Mouse (Mus musculus) cerebellum, adult (tissue): ENCODE results near the gene Psmd5.
"Not testable (repeated sequence)": the region's sequence is repeated elsewhere in the genome, so short reads cannot be mapped to it uniquely, and the experiment has no call there.

Experiments
- ATAC-seq: cut with Nextera tagmentation; 2 replicates; pipeline ENCODE4 v1.9.2; 2017; ENCODE audit warnings: mild to moderate bottlenecking, moderate library complexity, mixed read lengths; ENCODE audit not compliant: insufficient number of reproducible peaks, low FRiP score, low TSS enrichment

Psmd5 gene

GRCm38 (mm10) chr2:34896821-34897460 lies 22.2 kb upstream of the Psmd5 start:
- peak; percentile 67 for ATAC-seq

DNA sequence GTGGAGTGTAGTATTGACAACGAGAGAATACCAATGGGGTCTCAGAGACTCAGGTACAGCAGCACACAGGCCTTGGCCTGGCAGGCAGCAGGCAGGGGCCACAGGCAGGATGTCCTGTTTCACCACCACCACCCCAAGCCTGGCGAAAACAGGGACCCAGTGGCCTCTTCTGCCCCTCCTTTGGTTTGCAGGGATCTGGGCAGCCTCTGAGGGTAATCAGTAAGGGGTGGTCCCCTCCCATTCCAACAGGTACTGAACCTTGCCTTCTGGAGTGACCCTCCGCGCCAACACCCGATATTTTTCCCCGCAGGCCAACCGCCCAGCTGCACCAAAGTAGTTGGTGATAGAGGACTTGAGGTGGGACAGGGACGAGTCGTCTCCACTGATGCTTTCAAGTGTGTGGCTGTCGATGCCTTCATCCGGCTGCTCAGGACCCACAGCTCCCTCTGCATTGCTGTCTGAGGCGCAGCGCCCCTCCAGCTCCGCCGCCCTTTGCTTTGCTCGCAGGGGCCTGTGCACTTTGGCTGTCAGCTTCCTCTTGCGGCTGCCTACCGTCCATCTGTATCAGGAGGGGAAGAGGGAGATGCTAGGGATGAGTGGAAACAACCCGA lies 20.8 kb upstream of the Psmd5 start:
- ATAC-seq, result no peak

GRCm38 (mm10) chr2:34893950-34894349 lies 19.2 kb upstream of the Psmd5 start:
- no peak for ATAC-seq

DNA sequence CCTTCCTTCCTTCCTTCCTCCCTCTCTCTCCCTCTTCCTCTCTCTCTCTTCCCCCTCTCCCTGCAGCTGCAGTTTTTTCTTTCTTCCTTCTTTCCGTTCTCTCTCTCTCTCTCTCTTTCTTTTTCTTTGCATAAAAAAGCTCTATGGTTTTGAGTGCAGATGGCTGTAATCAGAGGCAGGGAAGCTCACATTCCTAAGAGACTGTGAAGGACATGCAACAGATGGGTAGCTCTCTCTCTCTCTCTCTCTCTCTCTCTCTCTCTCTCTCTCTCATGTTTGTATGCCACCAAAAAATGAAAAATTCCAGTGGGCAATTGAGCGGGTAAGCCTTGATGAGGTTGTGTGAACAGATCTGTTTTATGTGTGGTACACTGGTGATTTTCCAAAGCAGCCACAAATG lies 9.4 kb upstream of the Psmd5 start:
- no peak for ATAC-seq

- no peak for ATAC-seq
Observed at GRCm38 (mm10) chr2:34883190-34883589, 8.4 kb upstream of the Psmd5 start.

DNA sequence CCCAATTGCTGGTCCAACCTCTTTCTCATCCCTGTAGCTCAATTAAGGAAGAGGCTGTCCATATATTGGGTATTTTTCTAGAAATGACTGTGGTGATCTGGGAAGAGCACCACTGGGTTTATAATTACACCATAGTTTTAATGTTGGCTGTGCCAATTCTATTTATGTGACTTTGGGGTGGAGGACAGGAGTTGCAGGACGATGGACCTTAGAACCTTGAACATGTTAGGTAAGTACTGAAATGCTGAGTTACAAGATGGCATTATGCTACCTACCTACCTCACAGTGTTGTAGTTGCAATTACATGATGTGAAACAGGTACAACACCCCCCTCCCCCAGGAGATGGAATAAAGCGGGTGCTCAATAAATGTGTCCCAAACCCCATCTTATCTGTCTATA lies 8.0 kb upstream of the Psmd5 start:
- no peak for ATAC-seq

DNA sequence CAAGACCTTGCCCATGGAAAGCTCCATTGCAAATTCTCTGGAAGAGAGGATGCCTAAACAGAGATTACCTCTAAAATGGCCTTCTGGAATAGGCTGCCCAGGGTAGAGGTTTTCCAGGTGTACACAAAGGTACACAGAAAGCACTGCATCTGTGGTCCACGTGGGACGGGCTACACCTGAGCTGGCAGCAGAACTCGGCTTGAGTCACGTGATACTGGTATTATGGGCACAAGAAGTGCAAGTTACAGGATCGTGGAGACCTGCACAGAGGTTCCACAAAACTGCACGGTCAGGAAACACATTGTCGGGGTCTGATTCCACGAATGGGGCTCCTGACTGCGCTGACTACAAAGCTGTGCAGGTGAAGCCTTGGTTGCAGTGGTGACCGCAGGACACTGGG lies 5.3 kb upstream of the Psmd5 start:
- no peak for ATAC-seq

DNA sequence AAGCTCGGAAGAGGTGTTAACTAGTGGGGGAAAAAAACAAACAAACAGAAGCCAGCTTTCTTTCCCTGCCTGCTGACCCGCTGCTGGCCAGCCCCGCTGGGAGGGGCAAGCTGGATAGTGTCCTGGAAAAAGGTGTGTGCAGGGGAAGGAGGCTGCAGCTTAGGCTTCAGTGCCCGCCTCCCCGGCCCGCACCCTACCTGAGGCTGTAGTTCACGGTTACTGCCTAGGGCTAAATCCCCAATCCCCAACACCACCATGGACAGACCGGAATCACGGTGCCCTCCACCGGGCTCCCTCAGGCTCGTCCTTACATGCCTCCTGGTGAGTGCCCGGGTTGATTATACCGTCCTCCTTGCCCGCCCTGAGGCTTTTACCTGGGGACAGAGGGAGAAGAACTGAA lies 497 bp downstream of the Psmd5 start, which contains the start of gene Cutal:
Cutal (plus strand) TSS at position 126 of the 400 bp plus-strand sequence.
- ATAC-seq, result no peak

- ATAC-seq, result peak; percentile 98
Observed at GRCm38 (mm10) chr2:34870520-34871474, 4.0 kb downstream of the Psmd5 start.

DNA sequence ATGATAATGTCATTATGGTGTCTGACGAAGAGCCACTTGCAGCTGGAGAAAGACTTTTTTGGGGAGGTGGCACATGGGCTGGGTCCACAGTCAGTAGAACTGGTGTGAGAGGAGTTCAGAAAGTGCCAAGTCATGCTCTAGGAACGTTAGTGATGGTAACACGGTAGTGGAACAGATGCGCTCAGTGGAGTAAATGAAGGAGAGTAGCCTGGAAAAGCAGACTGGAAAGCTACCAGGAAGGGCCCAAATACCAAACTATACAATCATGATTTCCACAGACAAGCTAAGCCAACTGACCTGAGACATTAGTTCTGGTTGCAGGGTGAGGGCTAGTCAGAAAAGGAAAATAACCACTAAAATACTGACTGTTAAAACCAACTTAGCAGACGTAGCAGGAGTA lies 5.1 kb downstream of the Psmd5 start:
- ATAC-seq, result no peak

DNA sequence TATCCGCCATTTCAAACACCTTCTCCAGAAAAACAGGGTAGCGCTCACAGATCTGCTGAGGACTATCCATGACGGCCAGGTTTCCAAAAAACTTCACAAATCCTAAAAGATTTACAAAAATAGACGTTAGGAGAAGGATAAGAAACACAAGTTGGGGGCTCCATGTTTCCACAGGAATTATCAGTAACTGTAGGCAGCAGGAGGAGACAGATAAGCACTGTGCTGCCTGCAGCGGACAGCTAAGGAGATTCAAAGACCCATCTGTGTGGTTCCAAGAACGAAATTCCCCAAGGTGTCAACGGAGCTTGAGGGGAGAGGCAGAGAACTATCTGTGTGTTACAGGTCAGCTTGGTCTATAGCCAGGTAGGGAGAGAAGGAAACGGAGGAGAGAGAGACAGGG lies 17.0 kb downstream of the Psmd5 start:
- no peak for ATAC-seq

DNA sequence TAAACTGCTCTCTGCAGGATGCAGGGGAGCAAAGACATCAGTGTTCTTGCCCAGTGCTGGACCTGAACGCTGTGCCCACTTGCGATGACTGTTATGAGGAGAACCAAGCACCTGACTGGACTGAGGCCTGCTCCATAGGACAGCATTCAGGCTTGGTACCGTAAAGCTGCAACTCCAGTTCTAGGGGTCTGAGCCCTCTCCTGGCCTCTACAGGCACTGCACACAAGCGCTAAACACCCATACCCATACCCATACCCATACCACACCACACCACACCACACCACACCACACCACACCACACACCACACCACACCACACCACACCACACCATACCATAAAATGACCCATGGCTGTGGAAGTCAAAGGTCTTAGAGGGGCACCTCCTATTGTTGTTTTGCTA lies 19.5 kb downstream of the Psmd5 start:
- no peak for ATAC-seq

DNA sequence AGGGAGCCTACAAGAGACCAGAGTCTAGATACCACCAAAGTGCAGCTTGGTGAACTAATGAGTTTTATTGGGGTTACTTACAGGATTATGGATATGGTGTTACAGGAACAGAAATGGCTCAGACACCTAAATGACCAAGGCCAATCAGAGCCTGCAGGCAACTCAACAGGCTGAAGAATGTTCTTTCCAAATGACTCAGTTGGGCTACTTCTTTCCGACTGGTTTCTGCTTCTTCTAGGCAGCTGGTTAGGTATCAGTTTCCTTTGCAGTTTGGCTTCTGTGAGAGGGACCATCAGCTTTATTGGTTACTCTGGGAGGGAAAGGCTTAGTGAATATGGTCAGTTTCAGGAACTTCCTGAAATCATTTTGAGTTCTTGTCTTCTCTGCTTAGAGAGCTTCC lies 27.1 kb downstream of the Psmd5 start:
- ATAC-seq, result no peak

GRCm38 (mm10) chr2:34843211-34843939 lies 31.4 kb downstream of the Psmd5 start:
- ATAC-seq, result no peak

DNA sequence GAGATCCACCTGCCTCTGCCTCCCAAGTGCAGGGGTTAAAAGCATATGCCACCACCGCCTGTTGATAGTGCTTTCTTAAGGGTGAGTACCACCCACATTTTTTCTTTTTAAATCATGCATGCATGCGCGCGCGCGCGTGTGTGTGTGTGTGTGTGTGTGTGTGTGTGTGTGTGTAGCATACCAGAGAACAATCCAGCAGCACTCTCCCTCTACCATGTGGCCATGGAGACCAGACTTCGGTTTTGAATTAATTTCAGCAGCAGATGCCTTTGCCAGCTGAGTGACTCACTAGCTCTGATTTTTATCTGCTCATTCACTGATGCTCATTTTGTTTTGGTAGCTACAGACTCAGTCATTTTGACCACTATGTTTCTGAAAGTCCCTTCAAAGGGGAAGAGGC lies 33.1 kb downstream of the Psmd5 start:
- no peak for ATAC-seq

GRCm38 (mm10) chr2:34840143-34840542 lies 34.6 kb downstream of the Psmd5 start:
- not testable (repeated sequence) for ATAC-seq

DNA sequence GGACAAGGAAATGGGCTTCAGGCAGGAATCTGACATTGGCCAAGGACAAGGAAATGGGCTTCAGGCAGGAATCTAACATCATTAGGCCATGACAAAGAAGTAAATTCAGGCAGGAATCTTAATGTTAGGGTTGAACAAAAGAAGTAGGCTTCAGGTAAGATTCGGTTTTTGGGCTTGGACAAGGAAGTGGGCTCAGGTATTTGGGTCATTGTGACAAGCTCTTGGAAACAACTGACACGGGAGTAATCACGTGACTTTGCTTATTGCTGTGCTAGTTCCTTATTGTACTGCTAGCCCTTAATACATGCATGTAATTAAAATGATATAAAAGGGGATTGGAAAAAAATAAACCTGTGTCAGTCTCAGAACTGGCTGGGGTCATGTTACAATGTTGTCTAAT lies 39.1 kb downstream of the Psmd5 start:
- no peak for ATAC-seq

DNA sequence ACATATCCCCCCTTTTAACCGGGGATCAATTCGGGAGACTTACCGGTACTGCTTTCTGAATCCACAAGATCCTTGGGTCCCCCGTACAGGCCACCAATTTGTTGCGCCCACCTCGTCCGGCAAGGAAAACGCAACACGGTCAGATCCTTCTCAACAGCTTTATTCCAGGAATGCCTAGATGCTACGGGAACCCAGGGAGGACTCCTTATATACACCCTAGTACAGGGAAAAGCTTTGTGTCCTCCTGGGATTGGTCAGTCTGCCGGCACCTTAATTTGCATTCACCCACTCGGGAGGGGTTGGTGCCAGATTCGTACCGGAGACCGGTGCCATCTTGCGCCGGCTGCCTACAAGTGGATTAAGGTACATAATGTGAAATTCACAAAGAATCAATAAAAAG lies 41.1 kb downstream of the Psmd5 start:
- no peak for ATAC-seq

DNA sequence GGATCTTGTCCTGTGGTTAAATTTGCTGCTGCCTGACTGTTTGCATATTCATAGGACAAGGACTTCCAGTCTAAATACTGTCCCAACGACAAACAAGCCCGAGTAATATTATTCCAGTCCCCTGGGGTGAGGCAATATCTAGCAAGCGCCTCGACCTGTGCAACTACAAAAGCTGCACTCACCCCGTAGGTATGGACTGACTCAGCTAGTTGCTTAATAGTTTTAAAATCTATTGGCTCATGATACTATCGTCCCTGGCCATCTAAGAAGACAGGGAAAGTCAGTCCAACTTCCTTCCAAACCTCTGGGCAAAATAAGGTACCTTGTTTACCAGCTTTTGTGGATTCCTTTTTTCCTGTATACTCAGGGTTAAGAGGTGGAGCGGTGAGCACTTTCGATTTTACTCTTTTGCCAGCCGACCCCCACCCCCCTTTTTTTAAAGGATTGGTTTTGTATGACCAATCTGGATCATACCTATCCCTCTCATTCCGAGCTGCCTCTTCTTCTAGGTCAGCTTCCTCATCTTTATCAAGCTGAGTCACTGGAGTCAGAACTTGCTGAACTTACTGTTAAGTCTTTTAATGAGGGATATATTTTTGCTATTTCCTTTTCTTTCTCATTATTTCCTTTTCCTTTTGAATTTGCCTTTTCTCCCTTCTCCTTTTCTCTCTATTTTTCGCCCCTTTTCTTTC lies 41.9 kb downstream of the Psmd5 start, which contains the start of gene Gm34653:
Gm34653 (plus strand) TSS at position 242 of the 692 bp plus-strand sequence.
- not testable (repeated sequence) for ATAC-seq

DNA sequence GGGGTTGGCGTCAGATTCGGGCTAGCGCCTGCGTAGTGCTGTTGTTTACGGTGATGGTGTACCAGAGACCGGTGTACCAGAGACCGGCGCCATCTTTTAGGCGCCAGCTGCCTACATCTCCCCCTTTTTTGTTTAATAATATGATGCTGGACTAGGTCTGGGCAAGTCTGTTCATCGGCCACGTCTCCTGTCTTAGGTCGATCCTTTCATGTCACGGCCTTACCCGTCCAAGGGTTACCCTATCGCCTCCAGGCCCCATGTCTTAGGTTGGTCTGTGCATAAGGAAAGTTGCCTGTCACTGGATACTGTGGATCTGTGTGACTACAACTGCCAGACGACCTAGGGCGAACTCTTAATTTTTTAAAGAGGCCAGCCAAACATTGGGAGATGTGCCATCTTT lies 44.7 kb downstream of the Psmd5 start:
- ATAC-seq, result not testable (repeated sequence)
